Mouse (Mus musculus): ENCODE results near the gene Med16.

Gene Med16

DNA sequence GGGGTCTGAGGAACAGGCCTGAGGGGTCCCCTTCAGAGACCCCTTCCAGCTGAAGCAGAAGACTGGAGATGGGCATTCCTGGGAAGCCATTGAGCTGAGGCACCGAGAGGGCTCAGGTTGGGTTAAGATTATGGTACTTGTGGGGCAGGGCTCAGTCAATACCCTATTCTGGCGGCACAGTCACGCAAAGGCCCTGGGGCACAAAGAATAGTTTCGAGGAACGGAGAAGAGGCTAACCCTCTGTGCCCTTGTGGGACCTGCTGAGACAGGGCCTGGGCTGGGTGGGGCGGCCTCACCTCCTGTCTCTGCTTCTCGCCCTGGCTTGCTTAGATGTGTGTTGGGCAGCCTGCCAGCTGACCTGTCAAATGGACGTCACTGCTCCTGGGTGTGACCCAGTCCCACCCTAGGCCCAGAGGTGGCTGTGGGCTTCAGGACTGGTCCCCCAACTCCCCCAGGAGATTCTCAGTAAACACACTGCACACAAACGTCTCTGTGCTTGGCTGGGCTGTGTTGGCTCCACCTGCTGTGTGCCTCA lies 24.5 kb upstream of the Med16 start:
- peak in 1 of 2 experiments; percentile 53 for DNase-seq (ENCODE audit: low spot score in 2 of 2)

DNA sequence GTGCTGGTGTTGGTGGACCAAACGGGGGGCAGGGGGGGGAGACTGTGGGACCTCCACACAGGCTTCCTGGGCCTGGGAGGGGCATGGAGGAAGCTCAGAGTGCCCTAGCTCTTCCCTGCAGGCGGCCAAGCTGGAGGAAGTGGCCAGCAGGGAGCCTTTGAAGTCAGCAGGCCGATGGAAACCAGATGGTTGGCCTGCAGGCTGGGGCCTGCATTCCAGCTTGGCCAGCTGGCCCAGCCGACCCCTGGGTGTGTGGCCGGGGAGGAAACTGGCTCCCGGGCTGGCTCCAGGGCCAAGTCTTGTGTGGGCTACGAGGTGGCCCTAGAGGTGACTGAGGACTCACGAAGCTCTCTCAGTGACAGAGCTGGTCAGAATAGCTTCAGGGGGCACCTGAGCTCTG lies 24.0 kb upstream of the Med16 start:
- DNase-seq (ENCODE audit: low spot score in 2 of 2) = peak in 1 of 2 experiments; percentile 66

DNA sequence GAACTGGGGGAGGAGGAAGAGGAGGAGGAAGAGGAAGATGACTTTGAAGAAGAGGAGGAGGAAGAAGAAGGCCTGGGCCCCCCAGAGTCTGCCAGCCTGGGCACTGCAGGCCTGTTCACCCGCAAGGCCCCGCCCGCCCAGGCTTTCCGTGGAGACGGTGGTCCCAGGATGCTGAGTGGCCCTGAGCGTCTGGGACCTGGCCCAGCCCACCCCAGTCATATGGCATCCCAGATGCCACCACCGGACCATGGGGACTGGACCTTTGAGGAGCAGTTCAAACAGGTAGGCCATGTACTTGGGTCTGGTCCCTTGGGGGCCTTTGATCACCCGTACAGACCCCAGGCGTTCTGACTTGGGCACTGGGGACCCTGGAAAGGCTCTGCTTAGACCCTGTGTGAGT lies 23.1 kb upstream of the Med16 start:
- DNase-seq (ENCODE audit: low spot score in 2 of 2) = no peak

GRCm38 (mm10) chr10:79930826-79931186 lies 22.1 kb upstream of the Med16 start:
- DNase-seq (ENCODE audit: low spot score in 2 of 2) = no peak

DNA sequence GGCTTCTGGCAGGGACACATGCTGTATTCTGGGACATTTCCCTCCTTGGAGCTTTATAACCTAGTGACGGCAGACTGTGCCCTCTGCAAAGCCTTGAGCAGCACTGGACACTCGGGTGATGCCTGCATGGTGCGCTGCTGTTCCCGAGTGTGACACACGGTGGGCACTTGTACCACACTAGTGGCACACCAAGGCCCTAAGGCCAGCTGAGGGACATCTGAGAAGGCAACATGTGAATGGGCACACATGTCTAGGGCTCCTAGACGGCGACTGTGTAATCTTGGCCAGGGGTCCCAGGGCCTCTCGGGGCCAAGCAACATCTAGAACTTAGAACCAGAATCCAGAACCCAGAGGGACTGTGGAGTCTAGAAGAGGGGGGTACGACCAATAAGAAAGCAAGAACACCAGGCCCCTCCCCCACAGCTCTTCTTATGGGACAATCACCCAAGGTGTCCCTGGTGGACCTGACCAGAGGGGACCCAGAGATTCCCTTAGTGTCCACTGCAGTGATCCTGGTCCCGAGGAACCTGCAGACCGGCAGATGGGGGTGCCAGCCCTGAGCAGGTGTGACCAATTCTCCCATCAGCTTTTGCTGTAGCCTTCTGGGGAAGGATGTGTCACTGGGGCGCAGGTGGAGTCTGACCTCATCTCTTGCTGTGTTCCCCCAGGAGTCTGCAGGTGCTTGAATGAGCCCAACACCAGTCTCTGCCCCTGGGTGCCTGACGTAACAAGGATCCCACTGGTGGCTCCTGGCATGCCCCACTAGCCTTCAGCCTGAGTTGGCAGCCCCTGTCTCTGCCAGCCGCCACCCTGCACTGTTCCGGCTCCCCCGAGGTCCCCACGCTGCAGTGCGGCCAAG lies 21.5 kb upstream of the Med16 start:
- DNase-seq (ENCODE audit: low spot score in 2 of 2) = no peak

- DNase-seq (ENCODE audit: low spot score in 2 of 2) = no peak
Measured at GRCm38 (mm10) chr10:79928907-79929701, 20.4 kb upstream of the Med16 start.

DNA sequence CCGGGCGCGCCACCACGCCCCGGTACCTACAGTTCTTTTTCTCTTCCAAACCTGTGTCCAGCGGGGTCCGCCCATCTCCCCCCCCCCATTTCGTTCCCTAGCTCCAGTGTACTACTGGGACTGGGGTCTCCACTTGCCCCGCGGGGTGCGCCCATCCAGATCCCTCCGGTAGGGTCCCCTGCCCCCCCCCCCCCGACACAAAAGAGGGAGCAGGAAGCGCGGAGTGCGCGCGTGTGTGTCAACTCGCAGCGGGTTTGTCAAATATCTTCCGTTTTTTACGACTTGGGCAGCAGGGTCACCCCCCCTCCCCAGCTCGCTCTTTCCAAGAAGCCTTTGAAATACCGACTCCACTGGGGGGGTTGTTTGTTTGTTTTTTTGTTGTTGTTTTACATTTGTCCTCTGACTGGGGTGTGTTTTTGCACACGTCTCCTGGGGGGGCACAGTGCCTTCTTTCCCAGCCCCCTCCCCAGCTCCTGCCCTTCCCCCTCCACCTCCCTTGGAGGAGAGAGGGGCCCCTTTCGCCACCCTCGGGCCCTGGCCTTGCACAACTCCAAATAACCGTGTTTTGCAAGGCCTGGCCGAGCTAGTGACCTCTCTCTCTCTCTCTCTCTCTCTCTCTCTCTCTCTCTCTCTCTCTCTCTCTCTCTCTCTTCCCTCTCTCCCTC lies 19.4 kb upstream of the Med16 start:
- no peak for DNase-seq (ENCODE audit: low spot score in 2 of 2)

GRCm38 (mm10) chr10:79927324-79928029 lies 18.8 kb upstream of the Med16 start:
- no peak for DNase-seq (ENCODE audit: low spot score in 2 of 2)

GRCm38 (mm10) chr10:79926491-79927323 lies 18.0 kb upstream of the Med16 start, which contains the start of gene Arid3a:
Gene Arid3a, plus strand, starts transcription at chr10:79927043.
- peak; percentile 89 to 92 for DNase-seq (ENCODE audit: low spot score in 2 of 2)

DNA sequence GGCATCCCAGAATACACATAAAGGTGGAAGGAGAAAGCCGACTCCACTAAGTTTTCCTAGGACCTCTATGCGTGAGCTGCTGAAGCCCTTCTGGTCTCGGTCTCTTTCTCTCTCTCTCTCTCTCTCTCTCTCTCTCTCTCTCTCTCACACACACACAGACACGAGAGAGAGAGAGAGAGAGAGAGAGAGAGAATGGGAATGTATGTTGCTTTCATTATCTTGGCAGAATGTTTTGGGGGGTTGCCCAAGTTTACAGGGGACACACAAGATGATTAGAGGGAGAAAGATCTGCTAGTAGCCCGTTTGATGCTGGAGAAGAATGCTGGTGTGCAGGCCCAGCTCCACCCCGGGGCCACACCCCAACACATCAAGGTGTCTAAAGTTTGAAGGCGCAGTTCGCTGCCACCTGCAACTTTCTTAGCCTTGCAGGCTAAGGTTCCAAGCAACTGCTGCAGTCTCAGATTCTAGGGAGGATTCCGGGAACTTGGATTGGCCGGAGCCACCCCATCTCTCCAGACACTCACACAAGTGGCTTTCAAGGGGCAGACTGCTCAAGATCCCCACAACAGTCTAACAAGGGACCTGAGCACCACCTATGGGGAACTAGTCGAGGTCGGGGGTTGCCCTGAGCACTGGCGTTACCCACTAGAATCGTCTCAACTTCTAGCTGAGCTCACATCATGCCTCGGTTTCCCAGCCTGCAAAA lies 17.2 kb upstream of the Med16 start:
- DNase-seq (ENCODE audit: low spot score in 2 of 2) = no peak

DNA sequence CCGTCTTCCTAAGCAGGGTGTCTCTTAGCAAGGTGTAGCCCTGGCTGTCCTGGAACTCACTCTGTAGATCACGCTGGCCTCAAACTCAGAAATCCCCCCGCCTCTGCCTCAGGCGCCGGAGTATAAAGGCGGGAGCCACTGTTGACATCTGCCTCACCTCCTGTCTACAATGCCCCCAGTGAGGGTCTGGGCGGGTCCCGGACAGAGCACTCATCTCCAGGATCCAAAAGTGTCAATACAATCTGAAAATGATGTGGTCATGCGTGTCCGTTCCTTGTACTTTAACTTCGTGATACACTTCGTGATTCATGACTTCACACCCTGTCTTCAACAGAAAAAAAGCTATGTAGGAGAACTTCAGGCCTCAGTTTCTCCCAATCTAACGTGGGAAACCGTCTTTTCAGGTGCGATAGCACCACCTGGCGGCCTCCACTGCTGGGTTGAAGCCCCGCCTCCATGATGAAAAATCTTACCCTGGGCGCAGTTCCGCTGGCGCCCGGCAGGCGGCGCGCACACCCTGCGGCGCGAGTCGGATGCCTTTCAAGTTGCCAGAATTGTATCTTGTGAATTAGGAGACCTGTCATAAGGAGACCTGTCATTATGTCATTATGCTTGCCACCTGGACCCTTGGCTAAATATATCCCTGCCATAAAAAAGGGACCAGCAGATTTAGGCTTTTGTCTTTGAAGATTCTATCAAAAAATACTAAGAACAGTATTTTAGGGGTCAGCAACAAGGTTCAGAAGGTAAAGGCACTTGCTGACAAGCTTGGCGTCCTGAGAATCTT lies 16.5 kb upstream of the Med16 start:
- peak; percentile 84 to 95 for DNase-seq (ENCODE audit: low spot score in 2 of 2)

- no peak for DNase-seq (ENCODE audit: low spot score in 2 of 2)
Measured at GRCm38 (mm10) chr10:79921572-79921971, 12.8 kb upstream of the Med16 start.

- DNase-seq (ENCODE audit: low spot score in 2 of 2) = no peak
Measured at GRCm38 (mm10) chr10:79920958-79921535, 12.3 kb upstream of the Med16 start, which contains the start of gene R3hdm4. Gene R3hdm4, minus strand, starts transcription at chr10:79921208.

- DNase-seq (ENCODE audit: low spot score in 2 of 2) = no peak
Measured at GRCm38 (mm10) chr10:79920056-79920890, 11.6 kb upstream of the Med16 start.

GRCm38 (mm10) chr10:79919251-79919849 lies 10.6 kb upstream of the Med16 start:
- DNase-seq (ENCODE audit: low spot score in 2 of 2) = no peak

- no peak for DNase-seq (ENCODE audit: low spot score in 2 of 2)
Measured at GRCm38 (mm10) chr10:79918231-79919078, 9.7 kb upstream of the Med16 start.

Data from urinary bladder, adult 18-20 months (tissue).